Mouse (Mus musculus) myocyte (in vitro differentiated cells): Measurements from ENCODE around the gene Nek4.

Experiments used
- E2F4 ChIP-seq: IDR thresholded peaks from one replicate; pipeline ENCODE4 v1.6.1; 2011; ENCODE audit warnings: mild to moderate bottlenecking, control low read depth, moderate library complexity; ENCODE audit not compliant: insufficient read depth
- MAX ChIP-seq: IDR thresholded peaks from one replicate; pipeline ENCODE4 v1.6.1; 2011; ENCODE audit warnings: low read depth, mild to moderate bottlenecking, control low read depth
- MYOD1 ChIP-seq, 3 experiments: IDR thresholded peaks; one replicate each; pipeline ENCODE4 v1.6.1; 2011; ENCODE audit warnings: control low read depth in 2 of 3, low read depth in 2 of 3, mild to moderate bottlenecking in 2 of 3, moderate library complexity in 1 of 3; ENCODE audit not compliant: insufficient read length in 2 of 3, control insufficient read depth in 1 of 3
- POLR2A ChIP-seq: IDR thresholded peaks from one replicate; pipeline ENCODE4 v1.6.1; 2011; ENCODE audit warnings: low read depth, mild to moderate bottlenecking, control low read depth, moderate library complexity; ENCODE audit not compliant: insufficient read length
- POLR2AphosphoS2 ChIP-seq: IDR thresholded peaks from one replicate; pipeline ENCODE4 v1.6.1; 2011; ENCODE audit warnings: low read depth, control low read depth; ENCODE audit not compliant: insufficient read length
- REST ChIP-seq: IDR thresholded peaks from one replicate; pipeline ENCODE4 v1.6.1; 2011; ENCODE audit warnings: mild to moderate bottlenecking, control low read depth, moderate library complexity; ENCODE audit not compliant: insufficient read depth, insufficient read length
- SRF ChIP-seq: IDR thresholded peaks from one replicate; pipeline ENCODE4 v1.6.1; 2011; ENCODE audit warnings: low read depth; ENCODE audit not compliant: control insufficient read depth, insufficient read length
- TCF12 ChIP-seq: IDR thresholded peaks from one replicate; pipeline ENCODE4 v1.6.1; 2011; ENCODE audit warnings: mild to moderate bottlenecking, control low read depth; ENCODE audit not compliant: poor library complexity, insufficient read depth, severe bottlenecking
- TCF3 ChIP-seq: IDR thresholded peaks from one replicate; pipeline ENCODE4 v1.6.1; 2011; ENCODE audit warnings: low read depth, control low read depth; ENCODE audit not compliant: insufficient read length
- USF1 ChIP-seq: IDR thresholded peaks from one replicate; pipeline ENCODE4 v1.6.1; 2011; ENCODE audit warnings: low read depth, mild to moderate bottlenecking, control low read depth, moderate library complexity

- TF ChIP-seq USF1 (no peak), REST (no peak), POLR2A (no peak), SRF (no peak), TCF12 (no peak), E2F4 (no peak), MYOD1 (IDR thresholded peaks at IDR 0.05; ENCODE audit: control insufficient read depth in 1 of 3, insufficient read length in 2 of 3, low read depth in 2 of 3) (no peak), POLR2AphosphoS2 (no peak), MAX (no peak), TCF3 (no peak)
Measured at GRCm38 (mm10) chr14:30903036-30903435, 48.1 kb upstream of the Nek4 start.
